Mouse (Mus musculus) CH12.LX (cell line): ENCODE results near the gene Tinagl1. TPM values are rescaled to one million over a fixed set of nuclear protein-coding genes. Genes with fewer than 3 reads are reported as not detected.

Experiments
- DNase-seq: peaks from one replicate; pipeline ENCODE4 v3.0.0-alpha.2; 2013; ENCODE audit errors: extremely low read depth
- H3K27ac ChIP-seq: 2 replicates; pipeline ENCODE4 v1.5.1; 2012; ENCODE audit warnings: low read depth, mild to moderate bottlenecking, control low read depth, moderate library complexity; ENCODE audit not compliant: insufficient read depth
- H3K27me3 ChIP-seq: replicated peaks from 2 replicates; pipeline ENCODE3; 2012; ENCODE audit warnings: inconsistent platforms
- H3K36me3 ChIP-seq, 2 experiments: replicated peaks in 1 of 2; 2 replicates each; pipeline versions ENCODE3 to v1.6.1; 2012; ENCODE audit warnings: inconsistent platforms in 1 of 2, low read length in 1 of 2, mild to moderate bottlenecking in 1 of 2, mixed read lengths in 1 of 2, moderate library complexity in 1 of 2; ENCODE audit not compliant: control insufficient read depth in 1 of 2, insufficient read depth in 1 of 2
- H3K4me1 ChIP-seq, 2 experiments: 2 replicates each; pipeline ENCODE4 v1.6.1; 2012; ENCODE audit warnings: inconsistent platforms in 1 of 2, moderate library complexity in 1 of 2; ENCODE audit not compliant: insufficient read depth in 2 of 2, control insufficient read depth in 1 of 2
- H3K4me2 ChIP-seq: 2 replicates; pipeline ENCODE4 v1.6.1; 2012; ENCODE audit warnings: low read depth, mild to moderate bottlenecking, control low read depth; ENCODE audit not compliant: poor library complexity, insufficient read depth, severe bottlenecking
- H3K4me3 ChIP-seq, 3 experiments: fragments of 150-350 bp in 1 of 3; sonication (generic) in 1 of 3; replicated peaks in 1 of 3; 2 replicates each; pipeline versions ENCODE3 to v1.5.1; 2011 to 2012; ENCODE audit warnings: low read depth in 2 of 3, low read length in 2 of 3, mild to moderate bottlenecking in 2 of 3, moderate library complexity in 2 of 3, control low read depth in 1 of 3, improper control_type of control experiment in 1 of 3, inconsistent platforms in 1 of 3, mixed read lengths in 1 of 3; ENCODE audit not compliant: poor library complexity in 1 of 3
- H3K79me2 ChIP-seq: replicated peaks from 2 replicates; pipeline ENCODE4 v1.6.1; 2012; ENCODE audit warnings: mild to moderate bottlenecking, moderate library complexity; ENCODE audit not compliant: control insufficient read depth, poor library complexity, insufficient read depth, severe bottlenecking; ENCODE audit errors: extremely low read depth
- H3K9ac ChIP-seq: 2 replicates; pipeline ENCODE4 v1.6.1; 2012; ENCODE audit warnings: low read depth, mild to moderate bottlenecking, control low read depth, moderate library complexity; ENCODE audit not compliant: insufficient read depth
- H3K9me3 ChIP-seq: replicated peaks from 2 replicates; pipeline ENCODE3; 2012; ENCODE audit warnings: low read length, inconsistent platforms, mixed read lengths
- CTCF ChIP-seq, 2 experiments: IDR thresholded peaks in 1 of 2; conservative IDR thresholded peaks in 1 of 2; 2 replicates each; pipeline ENCODE4 v1.5.1; 2011 to 2012; ENCODE audit warnings: low read depth in 2 of 2, low read length in 2 of 2, improper control_type of control experiment in 1 of 2, inconsistent platforms in 1 of 2, mild to moderate bottlenecking in 1 of 2, moderate library complexity in 1 of 2
- E2F4 ChIP-seq: IDR thresholded peaks from 2 replicates; pipeline ENCODE4 v1.6.1; 2011; ENCODE audit warnings: low read depth, low read length, improper control_type of control experiment; ENCODE audit not compliant: insufficient replicate concordance
- ELF1 ChIP-seq: IDR thresholded peaks from 2 replicates; pipeline ENCODE4 v1.6.1; 2014; ENCODE audit warnings: low read depth, mild to moderate bottlenecking, inconsistent platforms, low read length, improper control_type of control experiment
- EP300 ChIP-seq: IDR thresholded peaks from 2 replicates; pipeline ENCODE4 v1.6.1; 2011; ENCODE audit warnings: low read length, improper control_type of control experiment
- ETS1 ChIP-seq: conservative IDR thresholded peaks from 2 replicates; pipeline ENCODE4 v1.6.1; 2012; ENCODE audit warnings: low read depth, mild to moderate bottlenecking, inconsistent platforms, low read length, improper control_type of control experiment, moderate library complexity
- GABPA ChIP-seq: IDR thresholded peaks from 2 replicates; pipeline ENCODE4 v1.6.1; 2012; ENCODE audit warnings: low read depth, low read length, improper control_type of control experiment, inconsistent platforms; ENCODE audit not compliant: insufficient replicate concordance
- IRF4 ChIP-seq: IDR thresholded peaks from 2 replicates; pipeline ENCODE4 v1.6.1; 2014; ENCODE audit warnings: low read depth, mild to moderate bottlenecking, inconsistent platforms, low read length, improper control_type of control experiment
- JUN ChIP-seq: IDR thresholded peaks from 2 replicates; pipeline ENCODE4 v1.6.1; 2011; ENCODE audit warnings: low read depth, mild to moderate bottlenecking, low read length, improper control_type of control experiment, moderate library complexity; ENCODE audit not compliant: insufficient read depth
- JUND ChIP-seq: conservative IDR thresholded peaks from 2 replicates; pipeline ENCODE4 v1.6.1; 2011; ENCODE audit warnings: low read depth, low read length, improper control_type of control experiment
- KAT2A ChIP-seq: IDR thresholded peaks from 2 replicates; pipeline ENCODE4 v1.6.1; 2012; ENCODE audit warnings: low read length, improper control_type of control experiment, inconsistent platforms; ENCODE audit not compliant: insufficient replicate concordance
- MAFK ChIP-seq: IDR thresholded peaks from 2 replicates; pipeline ENCODE4 v1.6.1; 2011; ENCODE audit warnings: low read length, improper control_type of control experiment; ENCODE audit not compliant: insufficient replicate concordance
- MAX ChIP-seq: IDR thresholded peaks from 2 replicates; pipeline ENCODE4 v1.6.1; 2011; ENCODE audit warnings: low read length, improper control_type of control experiment
- MAZ ChIP-seq: IDR thresholded peaks from 2 replicates; pipeline ENCODE4 v1.6.1; 2012; ENCODE audit warnings: low read depth, mild to moderate bottlenecking, inconsistent platforms, low read length, improper control_type of control experiment, moderate library complexity
- SMC3 ChIP-seq: IDR thresholded peaks from 2 replicates; pipeline ENCODE4 v1.6.1; 2011; ENCODE audit warnings: low read depth, low read length, improper control_type of control experiment
- TBP ChIP-seq: conservative IDR thresholded peaks from 2 replicates; pipeline ENCODE4 v1.6.1; 2011; ENCODE audit warnings: low read depth, low read length, improper control_type of control experiment
- USF1 ChIP-seq: IDR thresholded peaks from 2 replicates; pipeline ENCODE4 v1.6.1; 2014; ENCODE audit warnings: low read depth, mild to moderate bottlenecking, inconsistent platforms, low read length, improper control_type of control experiment
- ZC3H11A ChIP-seq: IDR thresholded peaks from 2 replicates; pipeline ENCODE4 v1.6.1; 2012; ENCODE audit warnings: low read depth, mild to moderate bottlenecking, inconsistent platforms, low read length, improper control_type of control experiment
- ZKSCAN1 ChIP-seq: IDR thresholded peaks from 2 replicates; pipeline ENCODE4 v1.6.1; 2012; ENCODE audit warnings: low read depth, inconsistent platforms, low read length, improper control_type of control experiment, borderline replicate concordance
- ZMIZ1 ChIP-seq: IDR thresholded peaks from 2 replicates; pipeline ENCODE4 v1.6.1; 2012; ENCODE audit warnings: low read depth, mild to moderate bottlenecking, inconsistent platforms, low read length, improper control_type of control experiment
- dilution Hi-C: fragments of 300-500 bp; cut with MboI; formaldehyde crosslinking; loops from 2 replicates; pipeline ENCODE4 v1.14.3; 2020; ENCODE audit warnings: low sequenced_read_pairs; ENCODE audit not compliant: extremely low pct_unique_long_range_greater_than_20kb, extremely low pct_ligation_motif_present
- in situ Hi-C: fragments of 300-500 bp; cut with MboI; formaldehyde crosslinking; loops from 3 replicates; pipeline ENCODE4 v1.14.3; 2019; ENCODE audit warnings: low sequenced_read_pairs, low pct_ligation_motif_present, low pct_unique_long_range_greater_than_20kb, mixed read lengths
- polyA plus RNA-seq: library from polyadenylated mRNA; unstranded; fragments of >175 nt; gene quantifications from 2 replicates; pipeline ENCODE4 v1.2.1, GENCODE M21; 2012; ENCODE audit warnings: low read depth; ENCODE audit not compliant: insufficient read length
- total RNA-seq, 2 experiments: library from RNA; depleted of rRNA; stranded (reverse); fragments of 300-350 nt in 1 of 2; fragments of >200 nt in 1 of 2; gene quantifications; 2 replicates each; pipeline ENCODE4 v1.2.3; 2012 to 2014

Tinagl1 gene
- total and polyA plus RNA-seq, 3 experiments: not detected

DNA sequence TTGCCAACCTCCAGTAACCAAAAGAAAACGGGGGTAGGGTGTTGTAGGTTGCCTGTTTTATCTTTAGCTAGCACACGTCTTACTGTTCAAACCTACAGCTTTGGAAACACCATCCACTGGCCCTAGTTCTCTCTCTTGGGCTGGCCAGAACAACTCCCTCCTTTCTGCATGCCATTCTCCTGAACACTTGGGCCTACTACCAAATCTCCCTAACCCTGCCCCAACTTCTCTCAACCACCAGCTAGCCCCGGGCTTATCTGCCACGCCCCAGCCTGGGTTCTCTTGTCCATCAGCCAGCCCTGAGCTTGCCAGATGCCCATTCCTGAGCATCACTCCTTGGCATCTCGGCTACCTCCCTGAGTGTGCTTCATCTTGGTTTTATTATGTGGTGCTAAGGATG is 46.0 kb downstream of the Tinagl1 start:
- no peak overlapping the region for H3K27ac ChIP-seq
- H3K9ac ChIP-seq: no peak overlapping the region
- peaks cover 26% of the 10 kb centered on the region for H3K27me3 ChIP-seq
- H3K4me1 ChIP-seq: no peaks in the 10 kb centered on the region
- no peak for TF ChIP-seq KAT2A
- TF ChIP-seq IRF4: no peak
- TF ChIP-seq SMC3: no peak
- no peak for TF ChIP-seq USF1
- TF ChIP-seq E2F4: no peak
- TF ChIP-seq EP300: no peak
- no peak for TF ChIP-seq MAZ
- no peak for TF ChIP-seq ETS1
- TF ChIP-seq JUN: no peak
- no peak for TF ChIP-seq GABPA
- no peak for TF ChIP-seq ZMIZ1
- TF ChIP-seq TBP: no peak
- no peak for TF ChIP-seq MAX
- no peak for TF ChIP-seq ZC3H11A
- TF ChIP-seq ZKSCAN1: no peak
- no peaks in the 10 kb centered on the region for H3K9me3 ChIP-seq
- in situ Hi-C loops (no loop called here), dilution Hi-C loops (no loop called here)
- DNase-seq: no peak
- H3K36me3 ChIP-seq: peaks cover 35 to 47% of the 10 kb centered on the region in 2 experiments
- H3K79me2 ChIP-seq: no peaks in the 10 kb centered on the region
- H3K4me3 ChIP-seq: no peak overlapping the region
- H3K4me2 ChIP-seq: no peak overlapping the region

DNA sequence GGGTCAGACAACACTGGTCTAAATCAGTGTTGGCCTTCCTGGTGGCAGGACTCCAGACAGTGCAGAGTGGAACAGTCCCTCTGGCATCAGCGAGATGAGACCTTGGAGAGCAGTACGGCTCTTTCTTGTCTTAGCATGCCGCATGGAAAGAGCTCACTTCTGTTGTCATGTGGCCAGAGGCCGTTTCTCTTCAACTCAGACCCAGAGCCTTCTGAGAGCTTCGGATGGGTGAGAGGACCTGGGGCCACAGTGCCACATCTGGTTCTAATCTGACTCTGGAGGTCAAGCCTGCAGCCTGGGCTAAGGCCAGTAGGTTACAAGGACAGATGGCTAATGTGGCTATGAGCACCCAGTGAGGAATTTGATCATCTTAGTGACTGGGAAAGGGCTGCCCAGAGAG is 49.0 kb downstream of the Tinagl1 start:
- no peaks in the 10 kb centered on the region for H3K9me3 ChIP-seq
- dilution Hi-C loops: no loop called here
- H3K4me2 ChIP-seq: no peak overlapping the region
- H3K27ac ChIP-seq: no peak overlapping the region
- H3K9ac ChIP-seq: no peak overlapping the region
- no peak for TF ChIP-seq CTCF (conservative IDR thresholded peaks at IDR 0.05 in 1 of 2, IDR thresholded peaks at IDR 0.05 in 1 of 2; ENCODE audit: low read depth in 2 of 2, low read length in 2 of 2)
- no peak for TF ChIP-seq KAT2A
- TF ChIP-seq ELF1: no peak
- TF ChIP-seq EP300: no peak
- no peak for TF ChIP-seq JUND
- no peak for TF ChIP-seq MAX
- no peak for TF ChIP-seq MAFK
- TF ChIP-seq, all 38 proteins: peak for 0
- no peaks in the 10 kb centered on the region for H3K4me1 ChIP-seq
- peaks cover 59 to 75% of the 10 kb centered on the region in 2 experiments for H3K36me3 ChIP-seq
- no peak overlapping the region for H3K4me3 ChIP-seq
- no peaks in the 10 kb centered on the region for H3K79me2 ChIP-seq
- in situ Hi-C loops: no loop called here
- no peak for DNase-seq
- H3K27me3 ChIP-seq: no peaks in the 10 kb centered on the region
